Mouse (Mus musculus): Measurements from ENCODE around the gene 4930402K13Rik.

DNA sequence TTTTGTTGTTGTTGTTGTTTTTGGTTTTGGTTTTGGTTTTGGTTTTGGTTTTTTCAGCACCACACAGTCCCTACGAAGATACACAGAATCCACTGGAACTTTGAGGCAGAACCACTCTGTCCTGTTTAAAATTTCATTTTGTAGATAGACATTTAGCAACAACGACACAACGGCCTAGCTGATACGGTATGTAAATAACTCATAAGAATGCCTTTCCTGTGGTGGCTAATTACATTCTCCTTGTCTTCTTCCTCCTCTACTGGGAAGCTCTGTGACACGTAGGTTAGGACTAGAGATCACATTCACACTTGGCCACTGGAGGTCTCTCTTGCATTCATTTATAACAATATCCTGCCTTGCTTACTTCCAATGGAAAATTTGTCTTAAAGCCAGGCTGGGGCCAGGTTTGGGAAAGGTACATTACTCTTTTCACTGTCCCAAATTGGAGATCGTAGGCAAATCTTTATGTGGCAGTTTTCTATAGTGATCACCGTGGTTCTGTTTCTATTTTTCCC is 24.0 kb downstream of the 4930402K13Rik start:
- TF ChIP-seq CTCF (IDR thresholded peaks at IDR 0.05) (peak; percentile 56), EP300 (IDR thresholded peaks at IDR 0.05) (no peak)
